Mouse (Mus musculus) testis, postnatal 10 days (tissue): ENCODE data around the gene Dlg5.

Source experiments
- DNase-seq: peaks from one replicate; pipeline ENCODE4 v3.0.0; 2021; ENCODE audit warnings: low spot score

Gene Dlg5

GRCm38 (mm10) chr14:24232641-24233633, 12.8 kb downstream of the Dlg5 start:
- DNase-seq, result no peak

GRCm38 (mm10) chr14:24228549-24228948, 17.2 kb downstream of the Dlg5 start:
- DNase-seq, result no peak

GRCm38 (mm10) chr14:24227015-24227414, 18.7 kb downstream of the Dlg5 start:
- DNase-seq, result no peak

GRCm38 (mm10) chr14:24226344-24226743, 19.4 kb downstream of the Dlg5 start:
- no peak for DNase-seq

- no peak for DNase-seq
Measured at GRCm38 (mm10) chr14:24222759-24223158, 23.0 kb downstream of the Dlg5 start.

GRCm38 (mm10) chr14:24222273-24222672, 23.4 kb downstream of the Dlg5 start:
- no peak for DNase-seq

- DNase-seq, result no peak
Measured at GRCm38 (mm10) chr14:24217362-24217722, 28.4 kb downstream of the Dlg5 start.

GRCm38 (mm10) chr14:24216678-24217361, 28.9 kb downstream of the Dlg5 start:
- DNase-seq, result peak; percentile 53

GRCm38 (mm10) chr14:24216064-24216463, 29.7 kb downstream of the Dlg5 start:
- DNase-seq, result no peak

GRCm38 (mm10) chr14:24214436-24214835, 31.3 kb downstream of the Dlg5 start:
- DNase-seq, result no peak

GRCm38 (mm10) chr14:24213336-24213735, 32.4 kb downstream of the Dlg5 start:
- DNase-seq, result no peak

- no peak for DNase-seq
Measured at GRCm38 (mm10) chr14:24212861-24213260, 32.9 kb downstream of the Dlg5 start.

- no peak for DNase-seq
Measured at GRCm38 (mm10) chr14:24207360-24207752, 38.4 kb downstream of the Dlg5 start.

- DNase-seq, result no peak
Measured at GRCm38 (mm10) chr14:24206736-24207359, 38.9 kb downstream of the Dlg5 start.

- no peak for DNase-seq
Measured at GRCm38 (mm10) chr14:24206314-24206713, 39.4 kb downstream of the Dlg5 start.

- no peak for DNase-seq
Measured at GRCm38 (mm10) chr14:24205281-24205871, 40.3 kb downstream of the Dlg5 start.

GRCm38 (mm10) chr14:24203210-24203609, 42.5 kb downstream of the Dlg5 start:
- no peak for DNase-seq

- DNase-seq, result no peak
Measured at GRCm38 (mm10) chr14:24200771-24201170, 44.9 kb downstream of the Dlg5 start.

GRCm38 (mm10) chr14:24199732-24200131, 46.0 kb downstream of the Dlg5 start:
- DNase-seq, result no peak

- no peak for DNase-seq
Measured at GRCm38 (mm10) chr14:24197865-24198264, 47.9 kb downstream of the Dlg5 start.

- peak; percentile 60 for DNase-seq
Measured at GRCm38 (mm10) chr14:24196947-24197346, 48.8 kb downstream of the Dlg5 start.

- DNase-seq, result no peak
Measured at GRCm38 (mm10) chr14:24190131-24190530, 55.6 kb downstream of the Dlg5 start.
